Mouse (Mus musculus) urinary bladder, postnatal 4 days (tissue): ENCODE data around the gene Olfr1289.

ENCODE experiments used
- DNase-seq, 2 experiments: peaks; one replicate each; pipeline ENCODE4 v3.0.0; 2021 to 2022; ENCODE audit warnings: low spot score in 2 of 2

The Olfr1289 gene

GRCm38 (mm10) chr2:111480519-111480918 lies at the start of gene Olfr1289:
Gene Olfr1289 (plus strand): TSS chr2:111480819.
- DNase-seq = no peak

DNA sequence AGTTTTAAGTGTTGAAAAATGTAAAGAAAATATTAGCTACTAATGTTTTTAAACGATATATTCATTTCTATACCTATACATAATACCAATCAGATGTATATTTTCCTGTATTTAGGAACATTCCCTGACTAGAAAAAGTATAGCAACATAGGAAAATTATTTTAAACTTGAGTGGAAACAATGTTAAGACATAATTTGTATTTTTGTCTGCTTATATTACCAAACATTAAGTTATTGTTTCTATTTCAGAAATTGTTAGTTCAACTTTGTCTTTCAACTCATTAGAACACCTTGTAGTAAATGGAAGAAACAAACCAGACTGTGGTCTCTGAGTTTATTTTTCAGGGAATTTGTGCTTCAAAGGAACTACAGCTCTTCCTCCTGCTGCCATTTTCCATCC lies 31.8 kb upstream of the Olfr1289 start, which contains the start of gene Olfr1287:
TSS of gene Olfr1287 (plus strand) at position 301 of the 400 bp plus-strand sequence.
- no peak for DNase-seq

- no peak for DNase-seq
Observed at GRCm38 (mm10) chr2:111473801-111474200, 6.8 kb upstream of the Olfr1289 start, which contains the start of gene Olfr1288. Gene Olfr1288 (plus strand): TSS chr2:111474101.

- DNase-seq = no peak
Observed at GRCm38 (mm10) chr2:111493729-111494128, 13.1 kb downstream of the Olfr1289 start, which contains the start of gene Olfr1290. Gene Olfr1290 (minus strand): TSS chr2:111493829.

DNA sequence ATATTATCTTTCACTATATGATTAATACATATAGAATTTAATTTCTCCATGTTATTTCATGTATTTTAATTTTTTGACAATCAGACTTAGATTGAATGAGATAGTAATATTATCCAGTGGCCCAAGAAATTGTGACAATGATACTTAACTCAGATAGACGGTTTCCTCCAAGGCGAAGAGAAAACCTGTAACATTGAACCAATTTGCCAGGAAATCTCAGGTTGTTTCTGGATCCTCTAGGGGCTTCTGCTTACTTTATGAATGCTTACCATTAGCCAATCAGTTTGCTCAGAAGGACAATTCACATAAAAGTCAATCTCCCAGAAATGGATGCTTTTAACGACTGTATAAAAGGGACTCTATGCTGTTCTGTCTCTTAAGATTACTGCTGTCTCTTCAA lies 16.3 kb downstream of the Olfr1289 start, which contains the start of gene Olfr1291-ps1:
TSS of gene Olfr1291-ps1 (plus strand) at position 301 of the 400 bp plus-strand sequence.
- DNase-seq = no peak

DNA sequence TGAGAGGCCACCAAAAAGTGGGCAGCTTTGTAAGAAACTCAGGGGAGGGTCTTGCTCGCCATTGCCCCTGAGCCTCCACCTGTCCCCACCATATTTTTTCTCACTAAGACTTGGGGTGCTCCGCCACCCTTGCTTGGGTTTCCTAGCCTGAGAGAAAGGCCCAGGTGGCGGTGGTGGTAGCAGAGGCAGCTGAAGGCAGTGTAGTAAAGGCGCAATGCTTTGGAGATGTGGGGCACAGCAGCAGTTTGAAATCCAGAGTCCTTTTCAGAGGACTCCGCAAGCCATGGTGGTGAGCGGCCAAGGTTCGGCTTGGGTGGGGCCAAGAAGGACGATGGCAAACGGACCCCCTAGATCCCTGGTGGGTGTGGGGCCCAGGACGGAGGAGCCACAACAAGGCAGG lies 36.8 kb downstream of the Olfr1289 start:
- DNase-seq = peak in 1 of 2 experiments; percentile 53

- no peak for DNase-seq
Observed at GRCm38 (mm10) chr2:111524903-111525302, 44.3 kb downstream of the Olfr1289 start, which contains the start of gene Olfr1293-ps. Gene Olfr1293-ps (plus strand): TSS chr2:111525203.
